Mouse (Mus musculus) liver, postnatal 0 days (tissue): ENCODE measurements around the gene Ankfn1.

Source experiments
- CTCF ChIP-seq: sonication (generic); IDR thresholded peaks from 2 replicates; pipeline ENCODE4 v1.5.1; 2016; ENCODE audit warnings: antibody characterized with exemption, low read depth
- EP300 ChIP-seq: IDR thresholded peaks from 2 replicates; pipeline ENCODE4 v1.6.1; 2016; ENCODE audit warnings: antibody characterized with exemption, low read depth, mild to moderate bottlenecking

DNA sequence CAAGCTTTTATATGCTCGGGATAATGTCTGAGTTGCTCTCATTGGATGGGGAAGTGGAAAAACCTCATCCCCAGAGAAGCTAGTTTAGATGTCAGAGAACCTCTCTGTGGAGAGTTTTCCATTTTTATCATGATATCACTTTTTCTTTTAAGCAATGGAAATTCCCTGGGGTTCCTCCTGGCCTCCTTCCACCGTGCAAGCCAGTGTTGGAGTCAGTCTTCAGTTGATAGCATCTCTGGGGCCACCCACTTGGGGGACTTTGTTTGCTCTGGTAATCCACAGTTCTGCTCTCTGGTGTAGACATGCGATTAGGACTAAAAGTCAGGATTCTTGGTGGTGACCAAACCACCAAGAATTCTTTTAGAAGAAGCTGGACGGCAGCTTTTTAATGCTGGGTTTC, 322.8 kb downstream of the Ankfn1 start:
- no peak for TF ChIP-seq CTCF
- no peak for TF ChIP-seq EP300
